Mouse (Mus musculus) forelimb bud, embryonic 11.5 days (tissue): Measurements from ENCODE around the gene Gm6763.
"Not testable (repeated sequence)": the region's sequence is repeated elsewhere in the genome, so short reads cannot be mapped to it uniquely, and the experiment has no call there.

Experiments used
- DNase-seq: peaks from one replicate; pipeline ENCODE4 v3.0.0-alpha.2; 2012; ENCODE audit warnings: low read depth, low spot score

Gene Gm6763

DNA sequence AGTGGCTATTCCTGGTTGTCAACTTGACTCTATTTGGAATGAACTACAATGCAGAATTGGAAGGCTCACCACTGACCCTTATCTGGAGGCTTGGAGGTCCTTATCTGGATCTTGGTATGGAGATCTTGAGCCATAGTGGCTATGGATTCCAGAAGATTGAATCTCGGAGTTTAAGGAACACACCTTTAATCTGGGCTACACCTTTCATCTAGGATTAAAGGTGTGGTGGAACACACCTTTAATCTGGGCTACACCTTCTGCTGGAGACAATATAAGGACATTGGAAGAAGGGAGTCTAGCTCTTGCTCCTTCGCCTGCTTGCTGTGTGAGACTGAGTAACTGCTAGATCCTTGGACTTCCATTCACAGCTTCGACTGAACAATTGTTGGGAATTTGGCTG, at the start of gene Gm6763:
TSS of gene Gm6763 (plus strand) at position 301 of the 400 bp plus-strand sequence.
- DNase-seq = not testable (repeated sequence)

GRCm38 (mm10) chr10:104110044-104110443, 41.3 kb upstream of the Gm6763 start:
- no peak for DNase-seq

- no peak for DNase-seq
Observed at GRCm38 (mm10) chr10:104118312-104118711, 33.0 kb upstream of the Gm6763 start.

DNA sequence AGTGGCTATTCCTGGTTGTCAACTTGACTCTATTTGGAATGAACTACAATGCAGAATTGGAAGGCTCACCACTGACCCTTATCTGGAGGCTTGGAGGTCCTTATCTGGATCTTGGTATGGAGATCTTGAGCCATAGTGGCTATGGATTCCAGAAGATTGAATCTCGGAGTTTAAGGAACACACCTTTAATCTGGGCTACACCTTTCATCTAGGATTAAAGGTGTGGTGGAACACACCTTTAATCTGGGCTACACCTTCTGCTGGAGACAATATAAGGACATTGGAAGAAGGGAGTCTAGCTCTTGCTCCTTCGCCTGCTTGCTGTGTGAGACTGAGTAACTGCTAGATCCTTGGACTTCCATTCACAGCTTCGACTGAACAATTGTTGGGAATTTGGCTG, 8.6 kb upstream of the Gm6763 start, which contains the start of gene Gm21293:
TSS of gene Gm21293 (plus strand) at position 301 of the 400 bp plus-strand sequence.
- DNase-seq = not testable (repeated sequence)

GRCm38 (mm10) chr10:104159706-104160105, 8.4 kb downstream of the Gm6763 start, which contains the start of gene Gm8764:
Gm8764 (plus strand) TSS chr10:104160006.
- not testable (repeated sequence) for DNase-seq

DNA sequence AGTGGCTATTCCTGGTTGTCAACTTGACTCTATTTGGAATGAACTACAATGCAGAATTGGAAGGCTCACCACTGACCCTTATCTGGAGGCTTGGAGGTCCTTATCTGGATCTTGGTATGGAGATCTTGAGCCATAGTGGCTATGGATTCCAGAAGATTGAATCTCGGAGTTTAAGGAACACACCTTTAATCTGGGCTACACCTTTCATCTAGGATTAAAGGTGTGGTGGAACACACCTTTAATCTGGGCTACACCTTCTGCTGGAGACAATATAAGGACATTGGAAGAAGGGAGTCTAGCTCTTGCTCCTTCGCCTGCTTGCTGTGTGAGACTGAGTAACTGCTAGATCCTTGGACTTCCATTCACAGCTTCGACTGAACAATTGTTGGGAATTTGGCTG, 16.9 kb downstream of the Gm6763 start, which contains the start of gene Gm21304:
TSS of gene Gm21304 (plus strand) at position 301 of the 400 bp plus-strand sequence.
- DNase-seq = not testable (repeated sequence)

DNA sequence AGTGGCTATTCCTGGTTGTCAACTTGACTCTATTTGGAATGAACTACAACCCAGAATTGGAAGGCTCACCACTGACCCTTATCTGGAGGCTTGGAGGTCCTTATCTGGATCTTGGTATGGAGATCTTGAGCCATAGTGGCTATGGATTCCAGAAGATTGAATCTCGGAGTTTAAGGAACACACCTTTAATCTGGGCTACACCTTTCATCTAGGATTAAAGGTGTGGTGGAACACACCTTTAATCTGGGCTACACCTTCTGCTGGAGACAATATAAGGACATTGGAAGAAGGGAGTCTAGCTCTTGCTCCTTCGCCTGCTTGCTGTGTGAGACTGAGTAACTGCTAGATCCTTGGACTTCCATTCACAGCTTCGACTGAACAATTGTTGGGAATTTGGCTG, 25.4 kb downstream of the Gm6763 start, which contains the start of gene Gm21312:
TSS of gene Gm21312 (plus strand) at position 301 of the 400 bp plus-strand sequence.
- not testable (repeated sequence) for DNase-seq

GRCm38 (mm10) chr10:104185233-104185632, 33.9 kb downstream of the Gm6763 start, which contains the start of gene Gm20765:
Gm20765 (plus strand) TSS chr10:104185533.
- DNase-seq = not testable (repeated sequence)

GRCm38 (mm10) chr10:104193742-104194141, 42.4 kb downstream of the Gm6763 start, which contains the start of gene Gm4340:
Gm4340 (plus strand) TSS chr10:104194042.
- not testable (repeated sequence) for DNase-seq
